Mouse (Mus musculus): ENCODE measurements around the gene Mr1.

The Mr1 gene

DNA sequence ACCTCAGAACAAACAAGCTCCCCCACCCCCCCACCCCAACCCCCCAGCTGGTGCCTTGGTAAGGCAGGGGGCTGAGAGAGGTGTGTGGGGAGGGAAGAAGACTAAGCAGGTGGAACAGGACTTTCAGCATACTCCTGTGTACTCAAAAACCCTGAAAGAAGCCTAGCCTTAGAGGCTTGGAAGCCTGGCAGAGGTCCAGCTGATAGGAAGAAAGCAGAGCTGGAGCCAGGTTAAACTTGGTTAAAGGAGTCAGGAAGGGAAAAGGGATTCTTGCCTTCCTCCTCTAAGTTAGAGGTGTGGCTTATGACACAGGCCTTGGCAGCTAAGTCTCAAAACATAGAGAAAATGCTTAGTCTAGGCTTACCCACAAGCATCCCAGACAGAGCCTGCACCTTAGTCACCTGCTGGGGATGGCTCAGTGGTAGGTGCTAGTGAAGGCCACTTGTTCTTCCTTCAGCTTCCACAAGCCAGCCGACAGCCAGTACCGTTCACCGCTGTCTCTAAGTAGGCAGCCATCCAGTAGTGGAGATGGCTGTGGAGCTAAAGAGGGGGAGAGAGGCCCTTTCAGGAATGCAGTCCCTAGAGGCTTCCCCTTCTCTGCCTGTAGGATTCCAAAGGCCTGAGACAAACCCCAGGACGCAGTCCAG, 53.3 kb downstream of the Mr1 start:
- DNase-seq: peak in 1 of 2 experiments; percentile 55

DNA sequence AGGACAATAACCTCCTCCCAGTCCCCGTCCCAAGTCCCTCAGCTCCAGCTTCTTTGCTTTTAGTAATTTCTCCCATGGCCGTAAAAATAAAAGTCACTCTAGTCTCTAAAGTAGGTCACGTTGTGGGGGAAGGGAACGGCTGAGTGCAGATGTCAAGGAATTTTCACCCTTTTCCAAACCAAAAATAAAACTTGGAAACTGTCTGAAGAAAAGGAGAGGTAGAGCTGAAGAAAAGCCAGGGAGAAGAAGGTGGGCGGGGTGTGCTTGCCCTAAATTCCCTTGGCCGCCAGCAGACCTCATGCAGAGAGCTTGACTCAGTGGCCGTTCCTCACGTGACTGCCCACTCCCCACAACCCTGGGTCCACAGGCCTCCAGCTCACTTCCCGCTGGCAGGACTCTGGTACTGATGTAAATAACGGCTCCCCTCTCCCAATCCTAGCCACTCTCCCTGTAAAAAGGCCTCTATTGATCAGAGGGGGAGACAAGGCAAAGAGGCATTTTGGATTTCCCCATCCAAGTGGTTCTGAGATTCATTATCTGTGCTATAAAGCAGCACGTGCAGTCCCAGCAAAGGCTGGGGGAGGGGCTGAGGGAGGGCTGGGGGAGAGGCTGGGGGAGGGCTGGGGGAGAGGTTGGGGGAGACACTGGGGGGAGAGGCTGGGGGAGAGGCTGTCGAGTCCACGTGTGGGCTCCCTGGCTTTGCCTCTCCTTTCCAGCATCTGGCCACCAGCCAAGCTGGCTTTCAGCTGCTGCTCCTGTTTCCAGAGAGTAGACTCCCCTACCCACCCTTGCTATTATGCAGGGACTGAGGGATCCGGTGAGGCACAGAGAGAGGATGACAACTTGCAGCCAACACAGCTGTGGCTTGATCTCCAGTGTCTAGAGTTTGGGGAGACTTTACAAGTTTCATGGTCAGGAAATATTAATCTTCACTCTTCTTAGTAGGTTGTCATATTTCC, 54.5 kb downstream of the Mr1 start:
- peak in 1 of 2 experiments; percentile 69 for DNase-seq

DNA sequence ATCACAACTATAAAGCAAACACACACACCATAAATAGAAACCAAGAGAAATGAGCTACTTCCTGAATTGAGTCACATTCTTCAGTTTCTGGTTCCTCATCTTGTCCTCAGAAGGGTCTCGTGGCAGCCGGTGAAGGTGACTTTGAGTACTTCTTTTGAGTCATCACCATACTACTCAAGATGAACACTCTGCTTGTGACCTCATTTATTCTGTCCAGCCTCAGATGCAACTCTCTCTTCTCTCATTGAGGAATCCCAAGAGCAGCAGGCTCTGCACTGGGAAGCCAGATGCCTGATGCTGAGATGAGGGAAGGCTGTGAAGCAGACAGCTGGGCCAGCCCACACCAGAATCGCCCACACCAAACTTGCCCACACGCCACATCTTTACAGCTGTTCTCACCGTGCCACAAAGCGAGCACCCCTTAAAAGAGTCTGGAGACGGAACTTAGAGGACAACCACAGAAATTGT, 55.2 kb downstream of the Mr1 start:
- DNase-seq: no peak

DNA sequence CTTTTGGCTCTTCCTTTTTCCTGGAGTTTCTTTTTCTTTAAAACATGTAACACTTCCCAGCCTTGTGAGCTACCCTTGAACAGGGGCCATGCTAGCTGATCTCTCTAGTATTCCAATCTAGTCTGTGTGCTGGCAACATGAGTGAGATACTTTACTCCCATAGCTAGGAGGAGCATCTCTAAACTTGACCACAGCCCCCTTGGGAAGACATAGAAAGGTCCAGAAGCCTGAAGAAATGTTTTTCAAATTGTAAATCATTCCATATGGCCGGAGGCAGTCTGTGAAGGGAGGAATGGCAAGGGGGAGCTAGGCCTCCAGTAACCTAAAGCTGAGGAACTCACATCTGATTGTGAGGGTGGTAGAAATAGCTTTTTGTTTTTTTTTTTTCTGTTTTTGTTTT, 55.9 kb downstream of the Mr1 start:
- no peak for DNase-seq

DNA sequence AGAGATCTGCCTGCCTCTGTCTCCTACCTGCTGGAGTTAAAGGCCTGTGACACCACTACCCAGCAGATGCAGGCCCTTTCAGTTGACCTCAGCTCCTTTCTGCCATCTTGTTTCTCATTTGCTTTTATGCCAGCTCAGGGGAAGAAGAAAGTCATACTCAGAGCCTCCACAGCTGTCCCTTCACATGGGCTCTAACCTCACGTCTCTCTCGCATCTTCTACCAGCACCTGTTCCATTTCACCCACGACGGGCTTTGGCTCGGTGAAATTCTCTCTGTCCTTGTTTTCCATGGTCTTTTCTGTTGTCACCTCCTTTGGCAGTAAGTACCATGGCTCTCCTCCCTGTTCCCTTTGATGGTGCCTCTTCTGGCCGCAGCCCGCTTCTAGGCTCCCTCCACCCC, 56.3 kb downstream of the Mr1 start:
- DNase-seq: no peak

DNA sequence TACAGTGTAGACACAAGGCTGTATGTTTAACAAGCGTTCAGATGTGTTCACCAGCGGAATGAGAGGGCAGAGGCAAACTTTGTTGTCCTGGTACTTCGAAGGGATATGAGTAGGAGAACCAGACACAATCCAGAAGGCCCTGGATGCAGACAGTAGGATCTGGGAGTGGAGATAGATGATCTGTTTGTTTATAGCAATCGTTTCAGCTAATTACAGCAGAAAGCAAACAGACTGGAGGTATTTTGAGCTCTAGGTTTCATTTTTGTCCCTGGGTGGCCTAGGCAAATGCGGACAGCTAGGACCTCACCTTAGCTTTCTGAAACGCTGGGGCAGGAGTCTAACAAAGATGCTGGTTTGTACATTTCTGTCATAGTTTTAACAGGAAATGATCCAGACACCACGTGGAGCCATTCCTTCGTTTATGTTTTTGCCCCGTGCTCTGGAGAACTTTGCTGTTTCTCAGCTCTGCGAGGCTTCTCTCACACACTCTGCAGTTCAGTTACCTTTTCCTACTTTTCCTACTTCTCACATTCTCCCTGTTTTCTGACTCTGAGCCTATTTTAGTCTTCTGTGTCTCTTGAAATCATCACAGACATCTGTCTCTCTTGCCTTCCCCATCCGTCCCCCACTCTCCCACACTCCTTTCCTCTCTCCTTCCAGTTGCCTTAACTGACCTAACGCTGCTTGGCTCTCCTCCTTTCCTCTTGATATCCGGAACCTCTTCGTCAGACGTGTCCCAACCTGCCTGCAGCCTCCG, 57.6 kb downstream of the Mr1 start:
- DNase-seq: no peak

DNA sequence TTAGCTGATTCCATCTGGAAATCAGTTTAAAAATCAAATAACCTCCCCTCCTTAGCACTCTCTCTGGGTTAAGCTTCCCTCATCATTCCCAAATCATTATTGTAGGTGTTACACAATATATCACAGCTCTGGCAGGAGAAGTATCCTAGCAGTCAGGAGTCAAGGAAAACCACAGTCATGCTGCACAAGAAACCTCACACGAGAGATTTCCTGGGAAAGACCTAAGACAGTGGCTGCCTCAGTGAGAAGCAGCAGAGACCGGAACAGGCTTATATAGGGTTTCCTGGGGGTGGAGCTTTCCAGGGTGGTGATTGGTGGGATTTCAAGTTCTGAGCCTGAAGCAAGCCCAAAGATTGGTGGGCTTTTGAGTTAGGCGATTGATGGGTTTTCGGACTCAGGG, 58.6 kb downstream of the Mr1 start:
- DNase-seq: no peak

DNA sequence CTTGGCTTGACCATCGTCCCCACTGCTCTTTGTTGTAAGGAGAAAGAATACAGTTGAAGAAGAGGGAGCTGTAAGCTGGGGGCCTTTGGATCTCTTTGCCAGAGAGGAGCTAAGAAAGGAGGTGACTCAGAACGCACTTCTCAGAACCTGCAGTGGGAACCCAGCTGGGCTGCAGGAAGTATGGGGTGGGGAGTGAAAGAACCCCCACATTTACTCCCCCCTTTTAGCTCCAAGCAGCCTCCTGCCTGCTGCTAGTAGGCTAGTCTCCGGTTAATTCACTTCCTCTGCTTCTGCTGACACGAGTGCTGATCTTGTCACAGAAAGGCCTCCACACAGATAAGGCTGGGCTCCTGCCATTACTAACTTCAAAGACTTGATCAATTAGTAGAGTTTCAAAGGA, 59.7 kb downstream of the Mr1 start:
- no peak for DNase-seq

DNA sequence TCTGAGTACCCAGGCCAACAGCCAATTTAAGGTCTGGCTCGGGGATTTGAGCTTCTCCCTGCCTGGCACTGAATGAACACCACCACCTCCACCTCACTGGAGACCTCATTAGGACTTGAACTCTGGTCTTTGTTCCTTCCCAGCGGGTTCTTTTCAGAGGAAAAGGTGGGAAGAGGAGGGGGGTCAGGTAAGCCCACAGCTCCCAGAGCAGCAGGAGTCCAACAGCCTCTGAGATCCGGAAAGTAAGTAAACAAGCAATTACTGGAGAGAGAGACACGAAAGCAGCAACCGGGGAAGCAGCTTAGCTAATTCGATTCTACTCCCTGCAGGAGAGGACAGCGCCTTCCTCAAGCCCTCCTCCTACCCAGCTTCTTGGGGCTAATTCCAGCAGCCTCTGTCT, 60.2 kb downstream of the Mr1 start:
- no peak for DNase-seq

DNA sequence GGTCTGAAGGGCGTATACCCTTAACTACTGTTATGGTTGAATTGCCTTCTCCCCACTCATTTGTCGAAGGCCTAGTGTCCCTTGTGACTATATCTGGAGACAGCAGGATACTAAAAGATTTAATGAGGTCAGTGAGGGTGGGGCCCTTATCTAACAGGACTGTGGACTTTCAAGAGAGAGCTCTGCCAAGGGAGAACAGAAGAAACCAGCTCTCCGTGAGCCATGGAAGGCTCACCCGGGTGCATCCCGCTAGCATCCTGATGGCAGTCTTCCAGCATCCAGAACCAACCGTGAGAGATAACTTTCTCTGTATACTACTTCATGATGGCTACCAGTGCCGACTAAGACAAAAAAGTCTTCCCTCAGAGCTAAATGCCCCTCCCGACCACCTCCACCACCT, 61.8 kb downstream of the Mr1 start:
- DNase-seq: no peak

DNA sequence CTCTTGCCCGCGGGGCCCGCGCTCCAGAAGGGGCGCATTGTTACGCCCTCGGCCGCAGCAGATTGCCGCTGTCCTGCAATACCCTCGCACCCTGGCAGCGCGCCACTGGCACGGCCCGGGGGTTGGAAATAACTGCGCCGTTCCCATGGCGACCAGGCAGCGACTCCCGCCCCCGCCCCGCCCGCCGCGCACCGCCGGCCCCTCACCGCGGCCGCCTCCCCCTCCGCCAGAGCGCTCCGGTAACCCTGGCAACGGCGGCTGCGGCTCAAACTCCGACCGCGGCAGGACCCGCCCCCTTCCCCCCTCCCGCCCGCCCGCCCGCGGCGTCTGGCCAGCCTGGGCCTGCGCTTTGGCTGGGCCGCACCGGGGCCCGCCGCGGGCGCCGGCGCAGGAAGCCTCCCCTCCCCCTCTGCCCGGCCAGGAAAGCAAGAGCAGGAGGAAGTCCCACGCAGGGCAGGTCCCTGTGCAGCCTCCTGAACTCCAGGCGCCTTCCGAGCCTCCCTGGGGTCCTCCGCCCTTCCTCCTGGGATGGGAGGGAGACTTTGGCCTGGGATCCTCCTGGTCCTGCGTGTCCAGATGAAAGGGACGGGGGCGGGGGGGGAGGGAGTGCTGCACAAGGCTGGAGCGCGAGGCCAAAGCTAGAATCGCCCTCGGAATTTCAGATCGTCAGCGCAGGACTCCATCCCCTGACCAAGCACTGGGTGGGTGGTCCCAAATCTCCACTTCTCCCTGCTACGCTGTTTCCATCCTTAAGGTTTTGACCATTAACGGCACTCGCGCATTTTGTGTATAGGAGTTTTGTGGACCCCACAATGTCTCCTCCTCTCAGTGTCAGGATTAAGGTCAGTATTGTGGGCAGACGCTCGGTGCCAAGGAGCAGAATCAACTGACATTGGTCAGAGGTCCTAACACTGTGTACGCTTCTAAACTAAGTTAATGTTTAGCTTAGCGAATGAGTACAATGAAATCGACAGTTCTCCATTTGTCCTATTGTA, 63.0 kb downstream of the Mr1 start:
- DNase-seq: peak; percentile 85 to 93

DNA sequence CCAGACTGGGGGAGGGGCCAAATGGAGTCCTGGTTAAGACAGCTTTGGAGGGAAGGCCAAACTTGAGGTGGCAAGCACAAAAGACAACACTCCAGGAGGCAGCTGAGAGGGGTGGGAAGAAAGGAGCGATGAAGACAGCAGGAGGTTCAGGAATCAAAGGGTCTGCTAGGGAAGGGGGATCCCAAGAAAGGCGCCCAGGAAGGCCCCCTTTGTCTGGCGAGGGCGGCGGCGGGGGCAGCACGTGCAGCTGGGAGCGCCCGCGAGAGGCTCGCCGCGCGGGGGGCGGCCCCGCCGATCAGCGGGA, 63.7 kb downstream of the Mr1 start:
- peak in 1 of 2 experiments; percentile 54 for DNase-seq

DNA sequence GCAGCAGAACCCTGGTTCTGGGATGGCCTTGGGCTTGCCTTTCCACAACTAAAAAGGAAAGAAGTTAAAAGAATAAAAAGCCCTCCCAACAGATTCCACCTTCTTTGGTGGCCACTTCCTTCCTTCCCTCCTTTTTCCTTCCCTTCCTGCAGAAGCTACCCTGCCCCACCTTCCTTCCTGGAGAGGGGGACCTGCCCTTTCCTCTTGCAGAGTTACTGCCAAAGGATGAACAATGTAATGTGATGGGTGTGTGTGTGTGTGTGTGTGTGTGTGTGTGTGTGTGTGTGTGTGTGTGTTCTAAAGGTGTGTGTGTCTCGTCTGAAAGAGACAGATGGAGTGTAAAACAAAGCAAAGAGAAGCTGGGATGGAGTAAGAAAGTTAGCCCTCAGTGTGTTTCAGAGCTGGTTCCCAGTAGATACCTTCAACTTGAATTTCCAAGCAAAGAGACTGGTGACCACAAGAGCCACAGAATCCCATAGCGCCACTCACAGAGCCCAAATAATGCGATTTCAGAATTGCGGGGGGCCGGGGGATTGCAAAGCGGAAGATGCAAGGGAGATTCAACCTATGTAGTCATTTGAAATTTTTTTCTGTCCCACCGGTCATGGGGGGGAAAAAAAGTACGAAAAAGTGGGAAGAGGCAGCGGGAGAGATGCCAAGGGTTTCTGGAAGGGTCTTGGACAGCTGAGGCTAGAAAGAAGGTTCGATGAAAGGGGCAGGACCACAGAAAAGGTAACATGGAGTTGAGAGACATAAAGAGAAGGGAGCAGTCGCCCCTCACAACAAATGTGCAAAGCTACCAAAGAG, 64.3 kb downstream of the Mr1 start:
- DNase-seq: no peak

DNA sequence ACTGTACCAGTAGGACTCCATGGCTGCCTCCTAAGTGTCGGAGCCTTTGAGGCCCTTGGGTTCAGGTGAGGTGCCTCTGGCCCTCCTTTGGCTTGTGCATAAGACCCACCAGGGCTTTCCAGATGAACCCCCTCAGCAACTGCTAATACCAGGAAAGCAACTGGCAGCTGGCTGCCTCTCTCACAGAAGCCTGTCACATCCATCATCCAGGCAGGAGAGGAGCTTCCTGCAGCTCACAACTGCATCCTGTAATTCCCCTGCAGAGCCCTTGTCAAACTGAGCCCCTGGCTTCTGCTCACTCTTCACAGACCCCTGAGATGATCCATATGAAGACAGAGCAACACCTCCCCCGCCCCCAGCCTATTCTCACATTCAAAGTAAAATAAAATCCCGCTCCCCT, 68.9 kb downstream of the Mr1 start:
- no peak for DNase-seq

Data from cerebellum, postnatal 25 days (tissue).